Mouse (Mus musculus) megakaryocyte, embryonic 14.5 days (primary cell): ENCODE data around the gene Gadd45gip1.

Experiments used
- FLI1 ChIP-seq: IDR thresholded peaks from 2 replicates; pipeline ENCODE4 v1.6.1; 2012; ENCODE audit warnings: low read length, inconsistent platforms, mixed read lengths
- GATA1 ChIP-seq: IDR thresholded peaks from 3 replicates; pipeline ENCODE4 v1.6.1; 2012; ENCODE audit warnings: mixed read lengths, low read length, inconsistent platforms, borderline replicate concordance

- TF ChIP-seq GATA1 (no peak), FLI1 (no peak)
These were observed 44.4 kb upstream of the Gadd45gip1 start for GRCm38 (mm10) chr8:84786801-84787467.
